Mouse (Mus musculus) forebrain, embryonic 15.5 days (tissue): Measurements from ENCODE around the gene Olfr141. TPM values are rescaled to one million over a fixed set of nuclear protein-coding genes. Genes with fewer than 3 reads are reported as not detected.

Experiments
- ATAC-seq: fragments of 200-750 bp; cut with Nextera tagmentation; replicated peaks from 2 replicates; pipeline ENCODE4 v1.8.0; 2017; ENCODE audit warnings: mild to moderate bottlenecking, moderate TSS enrichment, moderate library complexity
- H3K27ac ChIP-seq: fragments of 300-500 bp; sonication (generic); replicated peaks from 2 replicates; pipeline ENCODE4 v1.5.1; 2015; ENCODE audit warnings: mild to moderate bottlenecking, inconsistent platforms
- H3K27me3 ChIP-seq: fragments of 300-500 bp; sonication (generic); 2 replicates; pipeline ENCODE4 v1.6.1; 2015; ENCODE audit warnings: inconsistent platforms
- H3K36me3 ChIP-seq: fragments of 300-500 bp; sonication (generic); 2 replicates; pipeline ENCODE4 v1.6.1; 2015; ENCODE audit warnings: mild to moderate bottlenecking, inconsistent platforms
- H3K4me1 ChIP-seq: fragments of 300-500 bp; sonication (generic); 2 replicates; pipeline ENCODE4 v1.6.1; 2015; ENCODE audit warnings: inconsistent platforms
- H3K4me2 ChIP-seq: fragments of 300-500 bp; sonication (generic); replicated peaks from 2 replicates; pipeline ENCODE4 v1.6.1; 2015; ENCODE audit warnings: mild to moderate bottlenecking, inconsistent platforms
- H3K4me3 ChIP-seq: fragments of 300-500 bp; sonication (generic); 2 replicates; pipeline ENCODE4 v1.5.1; 2015; ENCODE audit warnings: mild to moderate bottlenecking, inconsistent platforms
- H3K9ac ChIP-seq: fragments of 300-500 bp; sonication (generic); replicated peaks from 2 replicates; pipeline ENCODE4 v1.6.1; 2015; ENCODE audit warnings: mild to moderate bottlenecking, inconsistent platforms
- H3K9me3 ChIP-seq: fragments of 300-500 bp; sonication (generic); 2 replicates; pipeline ENCODE4 v1.6.1; 2016; ENCODE audit warnings: inconsistent platforms
- WGBS: fragments of 180-500 bp; shearing (Covaris S2); methylation state at CpG from one replicate; pipeline ENCODE4 v1.1.7; 2015; ENCODE audit warnings: mixed read lengths; 5-methylcytosine and 5-hydroxymethylcytosine counted together
- polyA plus RNA-seq: library from polyadenylated mRNA; unstranded; fragments of >200 nt; fragmentation: Nextera tagmentation; extraction: Ambion mirVana; gene quantifications from 2 replicates; pipeline ENCODE4 v1.2.1, GENCODE M21; 2015

Gene Olfr141
- polyA plus RNA-seq, result not detected in 2 replicates

DNA sequence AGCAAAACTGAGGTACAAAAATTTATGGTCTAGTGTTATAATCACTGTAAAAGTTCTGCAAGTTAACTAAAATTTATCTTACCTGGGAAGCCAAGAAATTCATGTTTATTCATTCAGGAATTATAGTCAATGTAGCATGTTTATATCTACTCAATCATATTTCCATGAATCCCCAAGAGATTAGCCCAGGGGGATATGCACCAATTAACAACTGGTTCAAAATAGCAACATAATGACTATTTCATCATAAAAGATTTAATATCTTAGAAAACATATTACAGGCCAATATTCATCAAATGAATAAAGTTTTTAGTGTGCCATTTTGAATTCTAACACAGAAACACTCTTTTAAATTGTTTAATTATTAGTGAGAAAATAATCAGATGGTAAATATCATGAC lies at the start of gene Olfr141:
Olfr141 (minus strand) TSS at position 101 of the 400 bp plus-strand sequence.
- H3K4me2 ChIP-seq, result no peak within 1 kb of the TSS
- ATAC-seq, result no peak
- no peaks in the 10 kb centered on the region for H3K4me1 ChIP-seq
- H3K9me3 ChIP-seq, result no peaks in the 10 kb centered on the region
- no peak within 1 kb of the TSS for H3K27ac ChIP-seq
- no peaks in the 10 kb centered on the region for H3K36me3 ChIP-seq
- H3K9ac ChIP-seq, result no peak within 1 kb of the TSS
- H3K27me3 ChIP-seq, result no peaks in the 10 kb centered on the region
- no peak within 1 kb of the TSS for H3K4me3 ChIP-seq

DNA sequence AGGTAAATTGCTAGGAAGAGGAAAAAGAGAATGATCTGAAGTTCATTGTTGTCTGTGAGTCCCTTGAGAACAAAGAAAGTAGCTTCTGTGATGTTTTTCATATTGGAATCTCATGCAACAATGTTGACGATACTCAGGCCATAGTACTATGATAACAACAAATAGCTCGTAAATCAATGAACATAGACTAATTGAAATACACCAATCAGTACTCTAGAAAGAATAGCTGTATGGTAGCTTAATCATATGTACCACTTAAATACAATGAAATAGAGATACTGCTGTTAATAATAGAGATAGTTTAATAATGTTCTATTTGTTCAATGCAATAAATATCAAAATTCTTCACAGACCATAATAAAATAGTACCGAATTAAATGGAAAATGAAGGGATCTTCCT lies 41.8 kb upstream of the Olfr141 start, which contains the start of gene Olfr1095:
Olfr1095 (minus strand) TSS at position 101 of the 400 bp plus-strand sequence.
- 90% methylated on average over 3 of the region's 3 CpGs for WGBS
- Histone ChIP-seq H3K27ac (no peak within 1 kb of the TSS), H3K4me3 (no peak within 1 kb of the TSS), H3K36me3 (no peaks in the 10 kb centered on the region), H3K9ac (no peak within 1 kb of the TSS), H3K4me1 (no peaks in the 10 kb centered on the region), H3K27me3 (no peaks in the 10 kb centered on the region), H3K9me3 (no peaks in the 10 kb centered on the region), H3K4me2 (no peak within 1 kb of the TSS)
- ATAC-seq, result no peak

- Histone ChIP-seq H3K4me2 (no peak within 1 kb of the TSS), H3K27ac (no peak within 1 kb of the TSS), H3K4me3 (no peak within 1 kb of the TSS), H3K4me1 (no peaks in the 10 kb centered on the region), H3K9me3 (no peaks in the 10 kb centered on the region), H3K27me3 (no peaks in the 10 kb centered on the region), H3K36me3 (no peaks in the 10 kb centered on the region), H3K9ac (no peak within 1 kb of the TSS)
- no peak for ATAC-seq
These were observed 14.5 kb upstream of the Olfr141 start, which contains the start of gene Olfr1094 for GRCm38 (mm10) chr2:86824363-86824762. Olfr1094 (plus strand) TSS chr2:86824663.

DNA sequence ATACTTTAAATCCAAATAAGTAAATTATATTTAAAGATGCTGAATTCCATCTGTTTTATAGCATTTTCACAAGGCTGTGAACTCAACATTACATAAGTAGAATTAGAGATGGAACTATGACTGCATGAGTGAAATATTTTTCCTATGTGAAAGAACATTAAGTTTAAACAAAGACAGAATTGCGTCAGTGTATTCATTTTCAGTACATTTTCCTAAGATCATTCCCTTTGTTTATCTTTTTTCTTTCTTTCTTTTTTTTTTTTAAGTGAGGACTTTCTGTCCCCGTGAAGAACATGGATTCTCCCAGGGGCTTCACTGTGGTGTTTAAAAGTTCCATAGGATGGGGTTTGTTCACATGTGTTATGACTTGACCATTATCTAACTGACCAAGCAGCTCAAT lies 27.6 kb downstream of the Olfr141 start, which contains the start of gene Olfr1093:
Olfr1093 (plus strand) TSS at position 301 of the 400 bp plus-strand sequence.
- Histone ChIP-seq H3K4me1 (no peaks in the 10 kb centered on the region), H3K9me3 (no peaks in the 10 kb centered on the region), H3K4me2 (no peak within 1 kb of the TSS), H3K36me3 (no peaks in the 10 kb centered on the region), H3K9ac (no peak within 1 kb of the TSS), H3K27me3 (no peaks in the 10 kb centered on the region), H3K27ac (no peak within 1 kb of the TSS), H3K4me3 (no peak within 1 kb of the TSS)
- ATAC-seq, result no peak
- 89% methylated on average over 2 of the region's 2 CpGs for WGBS

DNA sequence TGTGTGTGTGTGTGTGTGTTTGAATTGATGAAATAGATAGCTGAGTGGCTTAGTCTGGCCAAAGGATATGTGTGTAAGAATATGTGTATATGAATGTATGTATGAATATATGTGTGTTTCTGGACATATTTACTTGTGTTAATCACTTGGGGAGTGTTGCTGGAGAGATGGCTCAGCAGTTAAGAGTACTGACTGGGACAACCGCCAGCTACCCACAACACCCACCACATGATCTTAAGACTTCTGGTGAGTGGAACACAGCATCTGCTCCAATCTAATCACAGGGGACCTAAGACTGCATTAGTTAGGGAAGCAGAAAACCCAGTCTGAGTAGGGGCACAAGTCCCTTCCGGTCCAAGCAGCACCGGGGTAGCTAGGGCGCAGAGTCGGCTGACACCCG lies 48.8 kb downstream of the Olfr141 start:
- Histone ChIP-seq H3K9ac (no peak overlapping the region), H3K27ac (no peak overlapping the region), H3K27me3 (no peaks in the 10 kb centered on the region), H3K4me3 (no peak overlapping the region), H3K4me2 (no peak overlapping the region), H3K36me3 (no peaks in the 10 kb centered on the region), H3K4me1 (no peaks in the 10 kb centered on the region), H3K9me3 (no peaks in the 10 kb centered on the region)
- WGBS, result 97% methylated on average over 6 of the region's 6 CpGs
- ATAC-seq, result no peak

- ATAC-seq, result no peak
- no peak within 1 kb of the TSS for H3K4me2 ChIP-seq
- H3K9me3 ChIP-seq, result no peaks in the 10 kb centered on the region
- H3K9ac ChIP-seq, result no peak within 1 kb of the TSS
- no peaks in the 10 kb centered on the region for H3K36me3 ChIP-seq
- H3K4me1 ChIP-seq, result no peaks in the 10 kb centered on the region
- H3K27me3 ChIP-seq, result no peaks in the 10 kb centered on the region
- H3K4me3 ChIP-seq, result no peak within 1 kb of the TSS
- WGBS, result 98% methylated on average over 1 of the region's 1 CpGs
- H3K27ac ChIP-seq, result no peak within 1 kb of the TSS
These were observed 50.9 kb downstream of the Olfr141 start, which contains the start of gene Olfr1090 for GRCm38 (mm10) chr2:86758893-86759292. Olfr1090 (minus strand) TSS chr2:86758993.

Other genes with a start within 250 kb of the Olfr141 start
- not detected in 2 replicates for gene Olfr1082, start 211.1 kb downstream of the Olfr141 start, polyA plus RNA-seq
- gene Olfr1084, start 170.3 kb downstream of the Olfr141 start, polyA plus RNA-seq, result not detected in 2 replicates
- gene Olfr1085, start 148.0 kb downstream of the Olfr141 start, polyA plus RNA-seq, result not detected in 2 replicates
- gene Olfr1086, start 129.9 kb downstream of the Olfr141 start, polyA plus RNA-seq, result not detected in 2 replicates
- gene Olfr1087, start 111.6 kb downstream of the Olfr141 start, polyA plus RNA-seq, result not detected in 2 replicates
- gene Olfr1089, start 76.3 kb downstream of the Olfr141 start, polyA plus RNA-seq, result not detected in 2 replicates
- not detected in 2 replicates for gene Olfr1090, start 51.0 kb downstream of the Olfr141 start, polyA plus RNA-seq
- gene Olfr1093, start 27.5 kb downstream of the Olfr141 start, polyA plus RNA-seq, result not detected in 2 replicates
- gene Olfr1094, start 14.6 kb upstream of the Olfr141 start, polyA plus RNA-seq, result not detected in 2 replicates
- not detected in 2 replicates for gene Olfr1095, start 41.7 kb upstream of the Olfr141 start, polyA plus RNA-seq
- not detected in 2 replicates for gene Gm13723, start 64.8 kb upstream of the Olfr141 start, polyA plus RNA-seq
- not detected in 2 replicates for gene Olfr1097, start 82.2 kb upstream of the Olfr141 start, polyA plus RNA-seq
- gene Olfr1098, start 114.5 kb upstream of the Olfr141 start, polyA plus RNA-seq, result not detected in 2 replicates
- not detected in 2 replicates for gene Olfr1099, start 150.7 kb upstream of the Olfr141 start, polyA plus RNA-seq
- not detected in 2 replicates for gene Olfr1100, start 169.9 kb upstream of the Olfr141 start, polyA plus RNA-seq
- gene Olfr1101, start 181.2 kb upstream of the Olfr141 start, polyA plus RNA-seq, result not detected in 2 replicates
- gene Olfr1102, start 188.4 kb upstream of the Olfr141 start, polyA plus RNA-seq, result not detected in 2 replicates
- gene Olfr1104, start 217.1 kb upstream of the Olfr141 start, polyA plus RNA-seq, result not detected in 2 replicates
- gene Olfr1105, start 226.5 kb upstream of the Olfr141 start, polyA plus RNA-seq, result not detected in 2 replicates
- not detected in 2 replicates for gene Olfr1106, start 242.3 kb upstream of the Olfr141 start, polyA plus RNA-seq